Mouse (Mus musculus): ENCODE data around the gene Gm12888.
"Not testable (repeated sequence)": the region's sequence is repeated elsewhere in the genome, so short reads cannot be mapped to it uniquely, and the experiment has no call there.

Gm12888 gene

DNA sequence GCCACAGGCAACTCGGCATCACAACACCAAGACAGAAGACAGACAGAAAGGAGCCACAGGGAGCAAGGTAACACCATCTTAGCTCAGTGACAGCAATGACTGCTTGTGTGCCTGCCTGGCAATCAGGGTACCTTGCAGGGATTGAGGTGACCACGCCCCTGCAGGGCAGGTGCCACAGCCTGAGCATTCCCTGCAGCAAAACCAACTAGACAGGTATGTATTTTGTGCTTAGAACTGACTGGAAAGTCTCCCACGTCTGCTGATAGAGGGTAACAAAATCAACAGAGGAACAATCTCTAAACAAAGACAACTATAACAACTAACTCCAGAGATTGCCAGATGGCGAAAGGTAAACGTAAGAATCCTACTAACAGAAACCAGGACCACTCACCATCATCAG is at the start of gene Gm12888:
Gene Gm12888 (minus strand): TSS at position 101 of the 400 bp plus-strand sequence.
- not testable (repeated sequence) for DNase-seq (ENCODE audit: extremely low read depth, insufficient read length, low spot score)

Measured in 3134 (cell line).